Mouse (Mus musculus) forebrain, embryonic 13.5 days (tissue): ENCODE measurements around the gene Icosl. TPM values are rescaled to one million over a fixed set of nuclear protein-coding genes. Genes with fewer than 3 reads are reported as not detected.

Experiments used
- ATAC-seq: fragments of 200-750 bp; cut with Nextera tagmentation; 2 replicates; pipeline ENCODE4 v1.8.0; 2017
- H3K27ac ChIP-seq: fragments of 300-500 bp; sonication (generic); 2 replicates; pipeline ENCODE4 v1.5.1; 2015; ENCODE audit warnings: inconsistent platforms, mild to moderate bottlenecking, moderate library complexity
- H3K27me3 ChIP-seq: fragments of 300-500 bp; sonication (generic); 2 replicates; pipeline ENCODE4 v1.6.1; 2015; ENCODE audit warnings: mild to moderate bottlenecking, inconsistent platforms
- H3K36me3 ChIP-seq: fragments of 300-500 bp; sonication (generic); 2 replicates; pipeline ENCODE4 v1.6.1; 2015; ENCODE audit warnings: mild to moderate bottlenecking, inconsistent platforms; ENCODE audit not compliant: poor library complexity, severe bottlenecking
- H3K4me1 ChIP-seq: fragments of 300-500 bp; sonication (generic); 2 replicates; pipeline ENCODE4 v1.6.1; 2015; ENCODE audit warnings: inconsistent platforms
- H3K4me2 ChIP-seq: fragments of 300-500 bp; sonication (generic); 2 replicates; pipeline ENCODE4 v1.6.1; 2015; ENCODE audit warnings: inconsistent platforms, mild to moderate bottlenecking, moderate library complexity
- H3K4me3 ChIP-seq: fragments of 300-500 bp; sonication (generic); 2 replicates; pipeline ENCODE4 v1.5.1; 2015; ENCODE audit warnings: mild to moderate bottlenecking, inconsistent platforms
- H3K9ac ChIP-seq: fragments of 300-500 bp; sonication (generic); 2 replicates; pipeline ENCODE4 v1.6.1; 2015; ENCODE audit warnings: mild to moderate bottlenecking, inconsistent platforms
- H3K9me3 ChIP-seq: fragments of 300-500 bp; sonication (generic); replicated peaks from 2 replicates; pipeline ENCODE4 v1.6.1; 2016; ENCODE audit warnings: inconsistent platforms
- WGBS: fragments of 180-500 bp; shearing (Covaris S2); methylation state at CpG from one replicate; pipeline ENCODE4 v1.1.7; 2015; 5-methylcytosine and 5-hydroxymethylcytosine counted together
- polyA plus RNA-seq: library from polyadenylated mRNA; unstranded; fragments of >200 nt; fragmentation: Nextera tagmentation; extraction: Ambion mirVana; gene quantifications from 2 replicates; pipeline ENCODE4 v1.2.1, GENCODE M21; 2015

The Icosl gene
- polyA plus RNA-seq, 1 experiment from 2014 or later: 0.80 TPM

- Histone ChIP-seq H3K4me2 (no peak overlapping the region), H3K27me3 (no peaks in the 10 kb centered on the region), H3K36me3 (no peaks in the 10 kb centered on the region), H3K9ac (no peak overlapping the region), H3K9me3 (0 out of 2 replicates have a peak, but pooled peaks cover 5% of the 10 kb centered on the region), H3K27ac (no peak overlapping the region), H3K4me3 (no peak overlapping the region), H3K4me1 (no peaks in the 10 kb centered on the region)
- 76% methylated on average over 4 of the region's 4 CpGs for WGBS
- ATAC-seq: no peak
These were observed 11.0 kb downstream of the Icosl start for GRCm38 (mm10) chr10:78079955-78080591.

- WGBS: 61% methylated on average over 1 of the region's 1 CpGs
- no peak for ATAC-seq
- no peaks in the 10 kb centered on the region for H3K9me3 ChIP-seq
- no peak overlapping the region for H3K4me2 ChIP-seq
- H3K36me3 ChIP-seq: no peaks in the 10 kb centered on the region
- no peak overlapping the region for H3K4me3 ChIP-seq
- H3K27me3 ChIP-seq: no peaks in the 10 kb centered on the region
- no peak overlapping the region for H3K9ac ChIP-seq
- no peaks in the 10 kb centered on the region for H3K4me1 ChIP-seq
- H3K27ac ChIP-seq: no peak overlapping the region
These were observed 15.0 kb downstream of the Icosl start for GRCm38 (mm10) chr10:78084073-78084472.

- Histone ChIP-seq H3K4me3 (no peak overlapping the region), H3K4me1 (no peaks in the 10 kb centered on the region), H3K4me2 (no peak overlapping the region), H3K27ac (no peak overlapping the region), H3K9me3 (no peaks in the 10 kb centered on the region), H3K9ac (no peak overlapping the region), H3K36me3 (no peaks in the 10 kb centered on the region), H3K27me3 (no peaks in the 10 kb centered on the region)
- no peak for ATAC-seq
- 95% methylated on average over 6 of the region's 6 CpGs for WGBS
These were observed 16.6 kb downstream of the Icosl start for GRCm38 (mm10) chr10:78085711-78086110.

GRCm38 (mm10) chr10:78086444-78087061 is 17.5 kb downstream of the Icosl start:
- Histone ChIP-seq H3K27ac (no peak overlapping the region), H3K4me2 (no peak overlapping the region), H3K27me3 (no peaks in the 10 kb centered on the region), H3K9ac (no peak overlapping the region), H3K36me3 (no peaks in the 10 kb centered on the region), H3K4me3 (no peak overlapping the region), H3K9me3 (no peaks in the 10 kb centered on the region), H3K4me1 (no peaks in the 10 kb centered on the region)
- 83% methylated on average over 10 of the region's 10 CpGs for WGBS
- no peak for ATAC-seq

- WGBS: 87% methylated on average over 6 of the region's 6 CpGs
- no peaks in the 10 kb centered on the region for H3K9me3 ChIP-seq
- no peak overlapping the region for H3K4me3 ChIP-seq
- no peaks in the 10 kb centered on the region for H3K27me3 ChIP-seq
- no peak overlapping the region for H3K27ac ChIP-seq
- ATAC-seq: no peak
- H3K36me3 ChIP-seq: no peaks in the 10 kb centered on the region
- H3K9ac ChIP-seq: no peak overlapping the region
- no peaks in the 10 kb centered on the region for H3K4me1 ChIP-seq
- H3K4me2 ChIP-seq: no peak overlapping the region
These were observed 18.0 kb downstream of the Icosl start for GRCm38 (mm10) chr10:78087101-78087511.

- no peak overlapping the region for H3K4me2 ChIP-seq
- no peaks in the 10 kb centered on the region for H3K36me3 ChIP-seq
- H3K4me1 ChIP-seq: no peaks in the 10 kb centered on the region
- no peaks in the 10 kb centered on the region for H3K9me3 ChIP-seq
- no peak overlapping the region for H3K4me3 ChIP-seq
- no peak overlapping the region for H3K9ac ChIP-seq
- H3K27ac ChIP-seq: no peak overlapping the region
- WGBS: 63% methylated on average over 6 of the region's 6 CpGs
- no peaks in the 10 kb centered on the region for H3K27me3 ChIP-seq
- no peak for ATAC-seq
These were observed 21.1 kb downstream of the Icosl start for GRCm38 (mm10) chr10:78090246-78090645.

GRCm38 (mm10) chr10:78090706-78091491 is 21.8 kb downstream of the Icosl start:
- Histone ChIP-seq H3K27me3 (no peaks in the 10 kb centered on the region), H3K4me3 (no peak overlapping the region), H3K4me1 (no peaks in the 10 kb centered on the region), H3K27ac (no peak overlapping the region), H3K9ac (no peak overlapping the region), H3K4me2 (no peak overlapping the region), H3K36me3 (no peaks in the 10 kb centered on the region), H3K9me3 (no peaks in the 10 kb centered on the region)
- no peak for ATAC-seq
- WGBS: 88% methylated on average over 4 of the region's 4 CpGs

GRCm38 (mm10) chr10:78091865-78092724 is 23.0 kb downstream of the Icosl start:
- H3K36me3 ChIP-seq: no peaks in the 10 kb centered on the region
- no peaks in the 10 kb centered on the region for H3K4me1 ChIP-seq
- H3K9me3 ChIP-seq: no peaks in the 10 kb centered on the region
- ATAC-seq: no peak
- 86% methylated on average over 23 of the region's 23 CpGs for WGBS
- no peak overlapping the region for H3K27ac ChIP-seq
- H3K4me2 ChIP-seq: no peak overlapping the region
- no peak overlapping the region for H3K4me3 ChIP-seq
- H3K9ac ChIP-seq: no peak overlapping the region
- no peaks in the 10 kb centered on the region for H3K27me3 ChIP-seq

GRCm38 (mm10) chr10:78092725-78093029 is 23.6 kb downstream of the Icosl start:
- Histone ChIP-seq H3K27me3 (no peaks in the 10 kb centered on the region), H3K36me3 (no peaks in the 10 kb centered on the region), H3K4me3 (no peak overlapping the region), H3K4me1 (no peaks in the 10 kb centered on the region), H3K4me2 (no peak overlapping the region), H3K9me3 (no peaks in the 10 kb centered on the region), H3K27ac (no peak overlapping the region), H3K9ac (no peak overlapping the region)
- 90% methylated on average over 13 of the region's 13 CpGs for WGBS
- no peak for ATAC-seq

- no peak overlapping the region for H3K9ac ChIP-seq
- no peak overlapping the region for H3K27ac ChIP-seq
- no peak overlapping the region for H3K4me2 ChIP-seq
- H3K36me3 ChIP-seq: no peaks in the 10 kb centered on the region
- H3K4me1 ChIP-seq: no peaks in the 10 kb centered on the region
- H3K4me3 ChIP-seq: no peak overlapping the region
- H3K27me3 ChIP-seq: no peaks in the 10 kb centered on the region
- H3K9me3 ChIP-seq: no peaks in the 10 kb centered on the region
- ATAC-seq: no peak
These were observed 26.1 kb downstream of the Icosl start for GRCm38 (mm10) chr10:78095221-78095620.

- Histone ChIP-seq H3K9me3 (no peaks in the 10 kb centered on the region), H3K4me1 (no peaks in the 10 kb centered on the region), H3K4me3 (no peak overlapping the region), H3K27me3 (no peaks in the 10 kb centered on the region), H3K4me2 (no peak overlapping the region), H3K36me3 (no peaks in the 10 kb centered on the region), H3K9ac (no peak overlapping the region), H3K27ac (no peak overlapping the region)
- 88% methylated on average over 5 of the region's 5 CpGs for WGBS
- ATAC-seq: no peak
These were observed 27.1 kb downstream of the Icosl start for GRCm38 (mm10) chr10:78095954-78096931.
